Mouse (Mus musculus): ENCODE results near the gene Daam1. TPM values are rescaled to one million over a fixed set of nuclear protein-coding genes. Genes with fewer than 3 reads are reported as not detected.

The Daam1 gene
- polyA plus RNA-seq, 1 experiment from 2014 or later, result 17.6 TPM

- 84% methylated on average over 4 of the region's 4 CpGs for WGBS
- Histone ChIP-seq H3K36me3 (ENCODE audit: poor library complexity, severe bottlenecking) (peaks cover 15% of the 10 kb centered on the region), H3K27ac (no peak overlapping the region), H3K9ac (no peak overlapping the region), H3K4me3 (no peak overlapping the region), H3K27me3 (no peaks in the 10 kb centered on the region), H3K4me2 (no peak overlapping the region), H3K9me3 (replicated peaks) (no peaks in the 10 kb centered on the region), H3K4me1 (peaks cover 23% of the 10 kb centered on the region)
- no peak for ATAC-seq
Observed at GRCm38 (mm10) chr12:71904310-71904709, 73.4 kb downstream of the Daam1 start.

GRCm38 (mm10) chr12:71904926-71905325, 74.0 kb downstream of the Daam1 start:
- Histone ChIP-seq H3K9ac (no peak overlapping the region), H3K27me3 (no peaks in the 10 kb centered on the region), H3K9me3 (replicated peaks) (no peaks in the 10 kb centered on the region), H3K36me3 (ENCODE audit: poor library complexity, severe bottlenecking) (peaks cover 15% of the 10 kb centered on the region), H3K4me3 (no peak overlapping the region), H3K4me2 (no peak overlapping the region), H3K27ac (no peak overlapping the region), H3K4me1 (peaks cover 23% of the 10 kb centered on the region)
- ATAC-seq, result no peak
- WGBS, result 88% methylated on average over 4 of the region's 4 CpGs

- Histone ChIP-seq H3K4me1 (peaks cover 27% of the 10 kb centered on the region), H3K4me2 (no peak overlapping the region), H3K4me3 (no peak overlapping the region), H3K27me3 (no peaks in the 10 kb centered on the region), H3K36me3 (ENCODE audit: poor library complexity, severe bottlenecking) (peaks cover 15% of the 10 kb centered on the region), H3K9ac (0 out of 2 replicates have a peak overlapping the region, but pooled peaks have one; percentile 8), H3K27ac (peak overlapping the region; percentile 57), H3K9me3 (replicated peaks) (no peaks in the 10 kb centered on the region)
- 91% methylated on average over 13 of the region's 13 CpGs for WGBS
- no peak for ATAC-seq
Observed at GRCm38 (mm10) chr12:71905640-71906320, 74.9 kb downstream of the Daam1 start.

GRCm38 (mm10) chr12:71906582-71907267, 75.8 kb downstream of the Daam1 start:
- ATAC-seq, result peak; percentile 86
- 80% methylated on average over 12 of the region's 12 CpGs for WGBS
- Histone ChIP-seq H3K4me1 (peaks cover 33% of the 10 kb centered on the region), H3K27me3 (no peaks in the 10 kb centered on the region), H3K9ac (0 out of 2 replicates have a peak overlapping the region, but pooled peaks have one; percentile 8), H3K9me3 (replicated peaks) (no peaks in the 10 kb centered on the region), H3K27ac (peak overlapping the region; percentile 57), H3K36me3 (ENCODE audit: poor library complexity, severe bottlenecking) (peaks cover 12% of the 10 kb centered on the region), H3K4me3 (no peak overlapping the region), H3K4me2 (no peak overlapping the region)

GRCm38 (mm10) chr12:71908984-71909383, 78.1 kb downstream of the Daam1 start:
- no peak for ATAC-seq
- H3K9me3 ChIP-seq (replicated peaks), result no peaks in the 10 kb centered on the region
- no peaks in the 10 kb centered on the region for H3K27me3 ChIP-seq
- no peak overlapping the region for H3K27ac ChIP-seq
- WGBS, result 78% methylated on average over 5 of the region's 5 CpGs
- H3K36me3 ChIP-seq (ENCODE audit: poor library complexity, severe bottlenecking), result no peaks in the 10 kb centered on the region
- H3K4me3 ChIP-seq, result no peak overlapping the region
- H3K4me2 ChIP-seq, result no peak overlapping the region
- H3K9ac ChIP-seq, result no peak overlapping the region
- peaks cover 41% of the 10 kb centered on the region for H3K4me1 ChIP-seq

GRCm38 (mm10) chr12:71910246-71910645, 79.4 kb downstream of the Daam1 start:
- no peak for ATAC-seq
- no peak overlapping the region for H3K4me3 ChIP-seq
- WGBS, result 76% methylated on average over 7 of the region's 7 CpGs
- no peaks in the 10 kb centered on the region for H3K27me3 ChIP-seq
- no peak overlapping the region for H3K27ac ChIP-seq
- no peaks in the 10 kb centered on the region for H3K36me3 ChIP-seq (ENCODE audit: poor library complexity, severe bottlenecking)
- peaks cover 41% of the 10 kb centered on the region for H3K4me1 ChIP-seq
- no peaks in the 10 kb centered on the region for H3K9me3 ChIP-seq (replicated peaks)
- no peak overlapping the region for H3K9ac ChIP-seq
- no peak overlapping the region for H3K4me2 ChIP-seq

GRCm38 (mm10) chr12:71912262-71912661, 81.4 kb downstream of the Daam1 start:
- Histone ChIP-seq H3K9ac (no peak overlapping the region), H3K4me1 (peaks cover 23% of the 10 kb centered on the region), H3K9me3 (replicated peaks) (no peaks in the 10 kb centered on the region), H3K4me2 (no peak overlapping the region), H3K27ac (no peak overlapping the region), H3K36me3 (ENCODE audit: poor library complexity, severe bottlenecking) (peaks cover 17% of the 10 kb centered on the region), H3K27me3 (no peaks in the 10 kb centered on the region), H3K4me3 (no peak overlapping the region)
- no peak; the same call in 1 of the 2 replicates for ATAC-seq
- WGBS, result 86% methylated on average over 1 of the region's 1 CpGs

GRCm38 (mm10) chr12:71919156-71919555, 88.3 kb downstream of the Daam1 start:
- Histone ChIP-seq H3K9me3 (replicated peaks) (no peaks in the 10 kb centered on the region), H3K27ac (peak overlapping the region; percentile 60), H3K4me2 (no peak overlapping the region), H3K36me3 (ENCODE audit: poor library complexity, severe bottlenecking) (peaks cover 24% of the 10 kb centered on the region), H3K27me3 (no peaks in the 10 kb centered on the region), H3K9ac (no peak overlapping the region; the same call in 1 of the 2 replicates), H3K4me1 (peaks cover 46% of the 10 kb centered on the region), H3K4me3 (no peak overlapping the region)
- peak; percentile 65; the same call in 1 of the 2 replicates for ATAC-seq
- WGBS, result 67% methylated on average over 4 of the region's 4 CpGs

- no peak overlapping the region for H3K4me3 ChIP-seq
- peak overlapping the region; percentile 6; the same call in 1 of the 2 replicates for H3K27ac ChIP-seq
- ATAC-seq, result peak; percentile 61; the same call in 1 of the 2 replicates
- WGBS, result 28% methylated on average over 3 of the region's 3 CpGs
- H3K9ac ChIP-seq, result no peak overlapping the region
- peaks cover 24% of the 10 kb centered on the region for H3K36me3 ChIP-seq (ENCODE audit: poor library complexity, severe bottlenecking)
- no peak overlapping the region for H3K4me2 ChIP-seq
- no peaks in the 10 kb centered on the region for H3K9me3 ChIP-seq (replicated peaks)
- no peaks in the 10 kb centered on the region for H3K27me3 ChIP-seq
- H3K4me1 ChIP-seq, result peaks cover 46% of the 10 kb centered on the region
Observed at GRCm38 (mm10) chr12:71919962-71920361, 89.1 kb downstream of the Daam1 start.

GRCm38 (mm10) chr12:71922827-71923381, 92.0 kb downstream of the Daam1 start:
- Histone ChIP-seq H3K4me1 (peaks cover 55% of the 10 kb centered on the region), H3K27ac (peak overlapping the region; percentile 16; the same call in 1 of the 2 replicates), H3K4me3 (no peak overlapping the region), H3K27me3 (no peaks in the 10 kb centered on the region), H3K36me3 (ENCODE audit: poor library complexity, severe bottlenecking) (0 out of 2 replicates have a peak, but pooled peaks cover 2% of the 10 kb centered on the region), H3K9ac (no peak overlapping the region), H3K9me3 (replicated peaks) (no peaks in the 10 kb centered on the region), H3K4me2 (no peak overlapping the region)
- 47% methylated on average over 5 of the region's 5 CpGs for WGBS
- ATAC-seq, result no peak

GRCm38 (mm10) chr12:71924978-71925529, 94.2 kb downstream of the Daam1 start:
- Histone ChIP-seq H3K9ac (no peak overlapping the region), H3K27ac (no peak overlapping the region), H3K4me1 (peaks cover 41% of the 10 kb centered on the region), H3K27me3 (no peaks in the 10 kb centered on the region), H3K9me3 (replicated peaks) (no peaks in the 10 kb centered on the region), H3K4me3 (no peak overlapping the region), H3K36me3 (ENCODE audit: poor library complexity, severe bottlenecking) (no peaks in the 10 kb centered on the region), H3K4me2 (no peak overlapping the region)
- whole genome bisulfite sequencing, result 89% methylated on average over 9 of the region's 9 CpGs
- ATAC-seq, result no peak
